Mouse (Mus musculus): Measurements from ENCODE around the gene Prpsap1. TPM values are rescaled to one million over a fixed set of nuclear protein-coding genes. Genes with fewer than 3 reads are reported as not detected.

Gene Prpsap1
- total RNA-seq, 2 experiments from 2014 or later: 85.1 to 87.6 TPM

DNA sequence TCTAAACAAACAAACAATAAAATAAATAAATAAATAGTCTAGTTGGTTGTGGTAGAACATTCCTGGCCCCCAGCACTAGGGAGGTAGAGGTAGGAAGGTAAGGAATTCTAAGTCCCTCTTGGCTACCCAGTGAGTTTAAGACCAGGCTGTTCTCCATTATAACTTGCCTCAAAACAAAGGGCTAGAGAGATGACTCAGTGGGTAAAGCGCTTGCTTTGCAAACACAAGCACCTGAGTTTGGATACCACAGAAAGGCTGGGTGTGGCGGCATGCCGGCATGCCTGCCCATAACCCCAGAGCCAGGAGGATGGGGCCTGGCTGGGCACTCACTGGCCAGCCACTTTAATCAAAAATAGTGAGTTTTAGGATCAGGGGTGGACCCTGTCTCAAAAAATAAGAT is 28.0 kb upstream of the Prpsap1 start:
- intact Hi-C loops (cut with DNase I): no loop called here
- DNase-seq (ENCODE audit: extremely low spot score in 1 of 2, low spot score in 2 of 2): no peak

GRCm38 (mm10) chr11:116521143-116521542 is 27.1 kb upstream of the Prpsap1 start:
- DNase-seq (ENCODE audit: extremely low spot score in 1 of 2, low spot score in 2 of 2): no peak
- intact Hi-C loops (cut with DNase I): no loop called here

DNA sequence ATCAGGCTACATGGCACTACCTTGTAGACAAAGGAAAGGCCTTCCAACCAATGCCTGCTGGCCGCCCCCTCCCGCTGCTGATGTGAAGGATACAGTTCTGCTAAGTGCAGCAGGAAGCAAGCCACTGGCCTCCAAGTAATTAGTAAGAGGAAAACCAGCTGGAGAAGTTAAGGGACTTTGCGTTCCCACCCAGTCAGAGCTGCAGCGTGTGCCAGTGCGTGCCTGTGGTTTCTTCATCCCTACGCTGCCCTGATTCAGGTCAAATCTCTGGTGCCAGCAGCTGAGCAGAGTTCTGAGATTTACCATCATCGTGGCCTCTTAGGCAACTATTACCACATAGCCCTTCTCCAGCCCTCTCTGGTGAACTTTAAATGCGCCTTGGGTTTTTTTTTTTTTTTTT is 24.5 kb upstream of the Prpsap1 start:
- DNase-seq (ENCODE audit: extremely low spot score in 1 of 2, low spot score in 2 of 2): no peak
- intact Hi-C loops (cut with DNase I): no loop called here

GRCm38 (mm10) chr11:116515330-116516020 is 21.5 kb upstream of the Prpsap1 start:
- no peak for DNase-seq (ENCODE audit: extremely low spot score in 1 of 2, low spot score in 2 of 2)
- intact Hi-C loops (cut with DNase I): no loop called here

DNA sequence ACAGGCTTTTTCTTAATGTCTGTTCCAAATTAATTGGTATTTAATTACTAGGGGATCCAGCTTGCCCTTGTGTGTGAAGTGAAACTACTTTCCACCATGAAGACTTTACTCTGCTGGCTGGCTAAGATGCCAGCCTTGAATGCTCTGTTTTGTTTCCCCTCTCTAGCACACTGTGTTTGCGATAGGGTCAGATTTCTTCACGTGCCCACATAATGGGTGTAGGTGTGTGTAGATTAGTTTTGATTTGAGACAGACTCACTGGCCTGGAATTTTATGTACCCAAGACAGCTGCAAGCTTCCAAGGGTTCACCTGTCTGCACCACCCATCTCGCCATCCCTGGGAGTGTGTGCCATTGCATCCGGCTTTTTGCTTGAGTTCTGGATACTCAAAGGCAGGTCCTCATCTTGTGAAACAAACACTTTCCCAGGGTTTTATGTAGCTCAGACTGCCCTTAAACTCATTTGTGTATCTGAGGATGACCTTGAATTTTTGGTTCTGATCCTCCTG is 19.6 kb upstream of the Prpsap1 start:
- intact Hi-C loops (cut with DNase I): no loop called here

GRCm38 (mm10) chr11:116512987-116513386 is 19.0 kb upstream of the Prpsap1 start:
- no peak for DNase-seq (ENCODE audit: extremely low spot score in 1 of 2, low spot score in 2 of 2)

More for the DNA sequence above, 19.6 kb upstream of the Prpsap1 start:
- DNase-seq (ENCODE audit: extremely low spot score in 1 of 2, low spot score in 2 of 2): no peak

DNA sequence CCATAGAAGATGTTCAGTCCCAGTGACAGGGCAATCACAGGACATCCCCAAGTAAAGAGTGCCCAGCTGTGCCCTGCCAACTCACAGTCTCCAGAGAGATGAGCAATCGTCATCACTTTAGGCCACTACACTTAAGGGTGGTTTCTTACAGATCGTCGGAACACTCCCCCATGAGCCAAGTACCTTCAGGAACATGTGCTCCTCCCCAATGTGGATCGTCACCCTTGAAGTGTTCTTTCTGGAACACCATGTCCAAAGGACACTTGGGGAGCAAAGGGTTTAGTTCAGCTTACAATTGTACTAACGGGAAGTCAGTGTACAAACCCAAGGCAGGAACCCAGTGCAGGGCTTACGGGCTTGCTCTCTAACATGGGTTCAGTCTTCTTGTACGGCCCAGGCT is 18.2 kb upstream of the Prpsap1 start:
- intact Hi-C loops (cut with DNase I): no loop called here

More at GRCm38 (mm10) chr11:116512987-116513386, 19.0 kb upstream of the Prpsap1 start:
- intact Hi-C loops (cut with DNase I): no loop called here

DNA sequence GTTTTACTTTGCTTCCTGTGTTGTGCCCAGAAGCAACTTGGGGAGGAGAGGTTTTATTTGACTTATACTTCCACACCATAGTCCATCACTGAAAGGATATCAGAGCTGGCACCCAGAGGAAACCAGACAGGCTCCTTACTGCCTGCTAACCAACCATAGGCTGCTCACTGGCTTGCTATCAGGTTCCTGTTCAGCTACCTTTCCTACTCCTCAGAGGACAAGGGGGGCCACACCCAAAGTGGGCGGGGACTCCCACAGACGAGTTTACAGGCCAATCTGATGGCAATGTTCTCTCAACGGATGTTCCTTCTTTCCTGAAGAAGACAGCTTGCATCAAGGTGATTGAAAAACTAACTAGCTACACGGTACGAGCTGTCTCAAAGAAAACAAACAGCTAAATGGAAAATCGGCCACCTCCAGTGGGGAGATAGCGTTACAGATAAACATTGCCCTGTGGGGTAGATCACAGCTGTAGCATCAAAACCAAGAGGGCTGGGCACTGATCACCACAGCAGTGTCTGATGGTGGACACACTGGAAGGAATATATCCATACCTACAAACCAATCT is 17.4 kb upstream of the Prpsap1 start:
- DNase-seq (ENCODE audit: extremely low spot score in 1 of 2, low spot score in 2 of 2): no peak
- intact Hi-C loops (cut with DNase I): no loop called here

More for the DNA sequence above, 18.2 kb upstream of the Prpsap1 start:
- no peak for DNase-seq (ENCODE audit: extremely low spot score in 1 of 2, low spot score in 2 of 2)

DNA sequence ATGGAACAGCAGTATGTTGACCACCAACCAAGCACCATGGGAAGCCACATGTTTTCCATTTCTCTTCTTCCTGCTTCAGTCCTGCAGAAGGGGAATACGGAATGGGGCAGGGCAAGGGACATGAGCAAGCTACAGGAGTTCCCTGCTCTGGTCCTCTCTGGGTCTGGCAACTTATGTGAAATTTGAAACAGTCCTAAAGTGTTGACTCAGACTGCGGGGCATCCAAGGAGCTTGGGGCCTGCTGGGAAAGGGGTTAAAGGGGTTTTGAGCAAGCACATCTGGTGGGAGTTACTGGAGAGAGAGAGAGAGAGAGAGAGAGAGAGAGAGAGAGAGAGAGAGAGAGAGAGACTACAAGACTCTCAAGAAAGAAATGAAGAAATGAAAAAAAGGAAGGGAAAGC is 14.7 kb upstream of the Prpsap1 start:
- intact Hi-C loops (cut with DNase I): no loop called here
- no peak for DNase-seq (ENCODE audit: extremely low spot score in 1 of 2, low spot score in 2 of 2)

DNA sequence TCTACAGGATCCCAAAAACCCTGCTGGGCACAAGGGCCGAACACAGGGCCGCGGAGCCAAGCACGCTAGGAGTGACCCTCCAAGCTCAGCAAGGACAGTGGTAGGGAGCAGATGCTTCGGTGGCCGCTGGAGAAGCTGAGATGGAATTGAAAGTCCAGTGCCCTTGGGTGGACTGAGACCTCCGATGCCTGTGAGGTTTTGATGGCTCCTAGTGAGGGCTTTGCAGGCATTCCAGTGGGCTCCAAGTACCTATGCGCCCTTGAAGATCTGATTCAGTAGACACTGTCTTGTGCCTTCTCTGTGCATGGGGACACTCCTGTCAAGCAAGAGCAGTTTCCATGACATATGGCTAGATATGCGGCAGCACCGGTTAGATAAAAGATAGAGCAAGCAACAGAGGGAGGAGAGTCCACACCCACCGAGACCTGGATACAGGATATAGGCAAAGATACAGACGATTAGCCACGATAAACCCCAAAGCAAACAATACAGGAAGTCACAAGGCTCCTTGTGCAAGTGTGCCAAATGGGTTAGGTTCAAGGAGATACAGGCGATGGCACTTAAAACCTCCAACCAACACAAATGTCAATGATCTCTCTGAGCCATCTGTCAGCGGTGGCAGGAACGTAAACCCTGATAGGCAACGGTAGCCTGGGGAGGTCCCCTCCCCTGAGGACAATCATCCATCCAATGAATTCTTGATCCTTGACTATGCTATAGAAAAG is 12.3 kb upstream of the Prpsap1 start:
- intact Hi-C loops (cut with DNase I): no loop called here
- no peak for DNase-seq (ENCODE audit: extremely low spot score in 1 of 2, low spot score in 2 of 2)

GRCm38 (mm10) chr11:116505573-116505972 is 11.6 kb upstream of the Prpsap1 start:
- no peak for DNase-seq (ENCODE audit: extremely low spot score in 1 of 2, low spot score in 2 of 2)
- intact Hi-C loops (cut with DNase I): no loop called here

- DNase-seq (ENCODE audit: extremely low spot score in 1 of 2, low spot score in 2 of 2): no peak
- intact Hi-C loops (cut with DNase I): no loop called here
These were observed 10.5 kb upstream of the Prpsap1 start for GRCm38 (mm10) chr11:116504516-116504915.

DNA sequence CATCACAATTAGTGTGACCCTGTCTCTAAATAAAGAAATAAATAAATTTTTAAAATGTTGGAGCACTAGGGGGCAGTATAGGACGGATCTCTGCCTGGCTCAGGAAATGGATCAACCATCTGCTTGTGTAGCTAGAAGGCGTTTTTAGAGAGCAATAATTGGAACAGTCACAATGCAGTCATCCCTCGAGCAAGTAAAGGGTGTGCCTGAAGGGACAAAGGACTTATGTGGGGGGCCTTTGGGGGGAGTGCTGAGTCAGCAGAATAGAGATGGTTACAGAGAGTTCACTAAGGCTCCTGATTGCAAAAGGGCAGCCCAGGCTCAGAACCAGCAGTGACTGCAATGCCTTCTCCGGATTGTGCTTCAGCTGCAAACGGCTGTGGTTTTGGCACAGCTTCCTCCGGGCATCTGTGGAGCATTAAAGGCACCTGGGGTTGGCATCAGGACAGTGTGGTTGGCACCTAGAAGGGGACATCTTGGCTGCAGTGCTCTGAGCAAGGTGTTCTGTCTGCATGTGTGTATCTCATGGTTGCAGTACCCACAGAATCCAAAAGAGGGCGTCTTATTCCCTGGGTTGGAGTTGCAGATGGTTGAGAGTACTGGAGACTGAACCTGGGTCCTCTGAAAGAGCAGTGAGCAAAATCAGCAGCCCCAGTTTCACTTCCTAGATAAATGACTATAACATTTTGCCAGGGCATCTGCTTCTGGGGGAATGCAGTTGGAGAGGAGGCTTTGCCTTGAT is 7.2 kb upstream of the Prpsap1 start:
- intact Hi-C loops (cut with DNase I): no loop called here
- no peak for DNase-seq (ENCODE audit: extremely low spot score in 1 of 2, low spot score in 2 of 2)

- DNase-seq (ENCODE audit: extremely low spot score in 1 of 2, low spot score in 2 of 2): no peak
- intact Hi-C loops (cut with DNase I): loop anchor here (5.0 to 10.0 kb wide), 3 partner anchors 33 to 316 kb away; partner anchors contain the start of genes Rhbdf2 and Sphk1
These were observed 5.0 kb upstream of the Prpsap1 start for GRCm38 (mm10) chr11:116499018-116499417.

DNA sequence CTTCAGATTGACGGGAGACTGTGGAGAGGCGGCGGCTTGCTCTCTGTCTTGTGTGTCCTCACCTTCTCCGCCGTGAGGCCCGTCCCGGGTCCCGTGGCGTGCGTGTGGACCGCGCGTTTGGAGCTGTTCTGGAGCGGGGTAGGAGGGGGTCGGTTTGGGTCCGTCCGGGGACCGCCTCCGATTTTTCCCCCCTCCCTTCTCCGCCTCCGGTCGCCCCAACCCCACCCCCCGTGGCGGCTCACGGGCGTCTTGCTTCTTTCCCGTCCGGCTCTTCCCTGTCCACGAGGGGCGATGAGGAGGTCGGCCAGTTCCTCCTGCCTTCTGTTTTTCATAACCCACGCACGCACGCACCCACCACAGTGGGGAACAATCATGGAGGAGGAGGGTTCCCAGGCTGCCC is 4.6 kb upstream of the Prpsap1 start:
- intact Hi-C loops (cut with DNase I): loop anchor here (5.0 to 10.0 kb wide), 3 partner anchors 34 to 316 kb away; partner anchors contain the start of genes Rhbdf2 and Sphk1
- peak in 1 of 2 experiments; percentile 49 for DNase-seq (ENCODE audit: extremely low spot score in 1 of 2, low spot score in 2 of 2)

DNA sequence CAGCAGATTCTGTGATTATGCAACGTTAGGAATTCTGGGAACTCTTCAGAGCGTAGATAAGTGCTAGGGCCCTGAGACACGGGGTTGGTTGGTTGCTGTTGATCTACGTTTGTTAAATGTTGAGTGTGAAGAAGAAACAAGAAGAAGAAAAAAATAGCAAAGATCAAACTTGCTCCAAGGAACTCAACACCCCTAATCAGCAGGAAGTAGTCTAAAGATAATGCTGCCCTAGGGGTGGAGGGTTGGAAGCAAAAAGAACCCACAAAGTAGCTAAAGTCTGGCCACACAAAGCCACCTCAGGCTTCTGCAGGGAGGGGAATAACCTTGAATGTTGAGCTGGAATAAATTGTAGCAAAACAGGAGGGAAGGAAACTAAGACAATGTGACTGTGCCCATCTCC is 3.3 kb upstream of the Prpsap1 start:
- no peak for DNase-seq (ENCODE audit: extremely low spot score in 1 of 2, low spot score in 2 of 2)
- intact Hi-C loops (cut with DNase I): loop anchor here (5.0 to 10.0 kb wide), 3 partner anchors 35 to 317 kb away; partner anchors contain the start of genes Rhbdf2 and Sphk1

DNA sequence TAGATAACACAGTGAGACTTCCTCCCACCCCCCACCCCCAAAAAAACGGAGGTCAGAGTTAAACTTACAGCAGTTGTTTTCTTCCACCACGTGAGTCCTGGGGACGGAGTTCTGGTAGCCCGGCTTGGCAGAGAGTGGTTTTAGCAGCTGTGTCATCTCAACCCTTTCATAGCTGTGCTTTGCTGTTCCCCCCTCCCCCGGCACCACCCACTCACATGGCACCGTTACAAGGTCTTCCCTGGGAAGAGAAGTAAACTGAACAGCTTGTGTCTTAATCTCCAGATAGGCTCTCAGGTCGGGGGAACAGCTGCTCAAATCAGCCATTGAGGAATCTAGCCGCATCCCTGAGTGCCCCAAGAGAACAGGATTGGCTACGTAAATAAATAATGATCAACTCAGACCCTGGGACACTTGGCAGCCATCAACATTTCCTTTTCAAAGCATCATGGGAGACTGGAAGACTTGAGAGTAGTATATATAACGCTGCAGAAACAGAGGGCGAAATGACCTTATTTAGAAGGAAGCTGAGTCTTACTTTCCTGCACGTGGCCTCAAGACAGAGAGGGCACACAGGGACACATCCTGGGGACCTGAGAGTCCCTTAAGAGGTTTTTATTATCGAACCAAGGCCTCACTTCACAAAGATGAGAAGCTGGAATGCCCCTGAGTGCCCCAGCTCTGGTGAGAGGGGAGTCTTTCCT is 622 bp upstream of the Prpsap1 start:
- intact Hi-C loops (cut with DNase I): loop anchor here (5.0 to 10.0 kb wide), 3 partner anchors 38 to 320 kb away; partner anchors contain the start of genes Rhbdf2 and Sphk1
- DNase-seq (ENCODE audit: extremely low spot score in 1 of 2, low spot score in 2 of 2): peak; percentile 52 to 87

DNA sequence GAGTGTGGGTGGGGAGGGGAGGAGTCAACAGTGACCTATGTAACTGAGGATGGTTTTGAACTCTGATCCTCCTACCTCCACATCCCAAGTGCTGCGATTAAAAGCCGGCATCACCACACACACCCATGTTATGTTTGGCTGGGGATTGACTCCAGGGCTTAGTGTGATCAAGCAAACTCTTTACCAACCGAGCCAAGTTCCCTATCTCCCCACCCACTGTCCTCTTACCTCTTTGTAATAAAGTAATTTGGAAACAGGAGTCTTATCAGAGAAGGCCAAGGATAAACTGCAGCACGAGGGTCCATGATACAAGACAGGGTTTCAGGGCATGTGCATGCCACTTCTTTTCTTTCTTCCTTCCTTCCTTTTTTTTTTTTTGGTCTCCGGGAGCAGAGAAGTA is 811 bp downstream of the Prpsap1 start:
- intact Hi-C loops (cut with DNase I): loop anchor here (10.0 kb wide), 2 partner anchors 132 to 322 kb away; partner anchors contain the start of gene Rhbdf2
- DNase-seq (ENCODE audit: extremely low spot score in 1 of 2, low spot score in 2 of 2): no peak
